Mouse (Mus musculus) lung, adult 2 months (tissue): ENCODE measurements around the gene Fbln2.

Experiments
- CTCF ChIP-seq: fragments of 200-500 bp; IDR thresholded peaks from 2 replicates; pipeline ENCODE4 v1.5.1; 2011; ENCODE audit warnings: mild to moderate bottlenecking, low read length, control low read depth; ENCODE audit not compliant: insufficient read depth
- POLR2A ChIP-seq: fragments of 200-500 bp; IDR thresholded peaks from 2 replicates; pipeline ENCODE4 v1.6.1; 2011; ENCODE audit warnings: low read depth, mild to moderate bottlenecking, control low read depth, low read length, borderline replicate concordance; ENCODE audit errors: extremely low read depth

GRCm38 (mm10) chr6:91171396-91171895 is 40.8 kb upstream of the Fbln2 start:
- no peak for TF ChIP-seq POLR2A
- no peak for TF ChIP-seq CTCF
